Mouse (Mus musculus): Measurements from ENCODE around the gene Gpc4. TPM values are rescaled to one million over a fixed set of nuclear protein-coding genes. Genes with fewer than 3 reads are reported as not detected.
A peak's percentile ranks its signal among the peaks of the same experiment; 100 is the strongest.

Gpc4 gene
- polyA plus RNA-seq, 1 experiment: 1.6 TPM

GRCm38 (mm10) chrX:52165555-52165938 is 495 bp upstream of the Gpc4 start:
- Histone ChIP-seq H3K4me1 (peaks cover 3% of the 10 kb centered on the region; the same call in 1 of the 2 replicates), H3K4me3 (replicated peaks) (peak overlapping the region; percentile 86), H3K27me3 (replicated peaks) (peaks cover 56% of the 10 kb centered on the region), H3K9me3 (peaks cover 16% of the 10 kb centered on the region; the same call in 1 of the 2 replicates), H3K36me3 (replicated peaks; ENCODE audit: low read length) (no peaks in the 10 kb centered on the region)
- TF ChIP-seq FLI1 (IDR thresholded peaks at IDR 0.05; ENCODE audit: low read length): no peak
- TF ChIP-seq GATA1 (IDR thresholded peaks at IDR 0.05; ENCODE audit: borderline replicate concordance, low read length): no peak

- Histone ChIP-seq H3K9me3 (peaks cover 16% of the 10 kb centered on the region; the same call in 1 of the 2 replicates), H3K4me1 (peaks cover 3% of the 10 kb centered on the region; the same call in 1 of the 2 replicates), H3K27me3 (replicated peaks) (peaks cover 53% of the 10 kb centered on the region), H3K4me3 (replicated peaks) (peak overlapping the region; percentile 86), H3K36me3 (replicated peaks; ENCODE audit: low read length) (no peaks in the 10 kb centered on the region)
- TF ChIP-seq GATA1 (IDR thresholded peaks at IDR 0.05; ENCODE audit: borderline replicate concordance, low read length): no peak
- no peak for TF ChIP-seq FLI1 (IDR thresholded peaks at IDR 0.05; ENCODE audit: low read length)
These were observed 816 bp downstream of the Gpc4 start for GRCm38 (mm10) chrX:52164134-52164737.

GRCm38 (mm10) chrX:52163418-52164133 is 1.5 kb downstream of the Gpc4 start:
- peaks cover 3% of the 10 kb centered on the region; the same call in 1 of the 2 replicates for H3K4me1 ChIP-seq

GRCm38 (mm10) chrX:52162756-52163155 is 2.3 kb downstream of the Gpc4 start:
- TF ChIP-seq GATA1 (IDR thresholded peaks at IDR 0.05; ENCODE audit: borderline replicate concordance, low read length) (no peak), FLI1 (IDR thresholded peaks at IDR 0.05; ENCODE audit: low read length) (no peak)
- H3K27me3 ChIP-seq (replicated peaks): peaks cover 53% of the 10 kb centered on the region
- no peak overlapping the region for H3K4me3 ChIP-seq (replicated peaks)
- peaks cover 16% of the 10 kb centered on the region; the same call in 1 of the 2 replicates for H3K9me3 ChIP-seq
- peaks cover 3% of the 10 kb centered on the region; the same call in 1 of the 2 replicates for H3K4me1 ChIP-seq
- no peaks in the 10 kb centered on the region for H3K36me3 ChIP-seq (replicated peaks; ENCODE audit: low read length)

More at GRCm38 (mm10) chrX:52163418-52164133, 1.5 kb downstream of the Gpc4 start:
- no peak overlapping the region for H3K4me3 ChIP-seq (replicated peaks)
- no peaks in the 10 kb centered on the region for H3K36me3 ChIP-seq (replicated peaks; ENCODE audit: low read length)
- H3K27me3 ChIP-seq (replicated peaks): peaks cover 53% of the 10 kb centered on the region
- H3K9me3 ChIP-seq: peaks cover 16% of the 10 kb centered on the region; the same call in 1 of the 2 replicates
- no peak for TF ChIP-seq FLI1 (IDR thresholded peaks at IDR 0.05; ENCODE audit: low read length)
- no peak for TF ChIP-seq GATA1 (IDR thresholded peaks at IDR 0.05; ENCODE audit: borderline replicate concordance, low read length)

- Histone ChIP-seq H3K4me1 (peaks cover 3% of the 10 kb centered on the region; the same call in 1 of the 2 replicates), H3K9me3 (peaks cover 16% of the 10 kb centered on the region; the same call in 1 of the 2 replicates), H3K4me3 (replicated peaks) (no peak overlapping the region), H3K36me3 (replicated peaks; ENCODE audit: low read length) (no peaks in the 10 kb centered on the region), H3K27me3 (replicated peaks) (peaks cover 49% of the 10 kb centered on the region)
- TF ChIP-seq FLI1 (IDR thresholded peaks at IDR 0.05; ENCODE audit: low read length): no peak
- TF ChIP-seq GATA1 (IDR thresholded peaks at IDR 0.05; ENCODE audit: borderline replicate concordance, low read length): no peak
These were observed 2.8 kb downstream of the Gpc4 start for GRCm38 (mm10) chrX:52162206-52162605.

GRCm38 (mm10) chrX:52159621-52160020 is 5.4 kb downstream of the Gpc4 start:
- no peaks in the 10 kb centered on the region for H3K36me3 ChIP-seq (replicated peaks; ENCODE audit: low read length)
- no peak overlapping the region for H3K4me3 ChIP-seq (replicated peaks)

GRCm38 (mm10) chrX:52155408-52155953 is 9.6 kb downstream of the Gpc4 start:
- Histone ChIP-seq H3K4me1 (no peaks in the 10 kb centered on the region), H3K27me3 (replicated peaks) (peaks cover 5% of the 10 kb centered on the region), H3K9me3 (no peaks in the 10 kb centered on the region), H3K36me3 (replicated peaks; ENCODE audit: low read length) (no peaks in the 10 kb centered on the region), H3K4me3 (replicated peaks) (no peak overlapping the region)
- TF ChIP-seq GATA1 (IDR thresholded peaks at IDR 0.05; ENCODE audit: borderline replicate concordance, low read length) (no peak), FLI1 (IDR thresholded peaks at IDR 0.05; ENCODE audit: low read length) (no peak)

More at GRCm38 (mm10) chrX:52159621-52160020, 5.4 kb downstream of the Gpc4 start:
- Histone ChIP-seq H3K4me1 (peaks cover 2% of the 10 kb centered on the region; the same call in 1 of the 2 replicates), H3K27me3 (replicated peaks) (peaks cover 27% of the 10 kb centered on the region), H3K9me3 (peaks cover 11% of the 10 kb centered on the region; the same call in 1 of the 2 replicates)
- TF ChIP-seq GATA1 (IDR thresholded peaks at IDR 0.05; ENCODE audit: borderline replicate concordance, low read length) (no peak), FLI1 (IDR thresholded peaks at IDR 0.05; ENCODE audit: low read length) (no peak)

GRCm38 (mm10) chrX:52154821-52155220 is 10.2 kb downstream of the Gpc4 start:
- Histone ChIP-seq H3K4me3 (replicated peaks) (no peak overlapping the region), H3K27me3 (replicated peaks) (peaks cover 5% of the 10 kb centered on the region)

GRCm38 (mm10) chrX:52153451-52153850 is 11.6 kb downstream of the Gpc4 start:
- H3K4me3 ChIP-seq (replicated peaks): no peak overlapping the region
- TF ChIP-seq FLI1 (IDR thresholded peaks at IDR 0.05; ENCODE audit: low read length) (no peak), GATA1 (IDR thresholded peaks at IDR 0.05; ENCODE audit: borderline replicate concordance, low read length) (no peak)
- no peaks in the 10 kb centered on the region for H3K9me3 ChIP-seq
- H3K36me3 ChIP-seq (replicated peaks; ENCODE audit: low read length): no peaks in the 10 kb centered on the region
- no peaks in the 10 kb centered on the region for H3K4me1 ChIP-seq
- H3K27me3 ChIP-seq (replicated peaks): peaks cover 5% of the 10 kb centered on the region

More at GRCm38 (mm10) chrX:52154821-52155220, 10.2 kb downstream of the Gpc4 start:
- no peak for TF ChIP-seq GATA1 (IDR thresholded peaks at IDR 0.05; ENCODE audit: borderline replicate concordance, low read length)
- no peak for TF ChIP-seq FLI1 (IDR thresholded peaks at IDR 0.05; ENCODE audit: low read length)
- Histone ChIP-seq H3K36me3 (replicated peaks; ENCODE audit: low read length) (no peaks in the 10 kb centered on the region), H3K4me1 (no peaks in the 10 kb centered on the region), H3K9me3 (no peaks in the 10 kb centered on the region)
